Mouse (Mus musculus) right cerebral cortex, postnatal 25 days (tissue): ENCODE data around the gene Hoxc6.
A peak's percentile ranks its signal among the peaks of the same experiment; 100 is the strongest.

Experiments used
- DNase-seq: peaks from one replicate; pipeline ENCODE4 v3.0.0; 2022

Gene Hoxc6

GRCm38 (mm10) chr15:103041613-103042012 is 43.6 kb downstream of the Hoxc6 start:
- no peak for DNase-seq

GRCm38 (mm10) chr15:103042209-103042608 is 44.2 kb downstream of the Hoxc6 start:
- DNase-seq, result no peak

GRCm38 (mm10) chr15:103051670-103052069 is 53.6 kb downstream of the Hoxc6 start:
- DNase-seq, result no peak

- no peak for DNase-seq
Observed at GRCm38 (mm10) chr15:103053210-103053609, 55.2 kb downstream of the Hoxc6 start.

- DNase-seq, result no peak
Observed at GRCm38 (mm10) chr15:103056396-103056795, 58.3 kb downstream of the Hoxc6 start.

- DNase-seq, result no peak
Observed at GRCm38 (mm10) chr15:103058715-103059114, 60.7 kb downstream of the Hoxc6 start.

GRCm38 (mm10) chr15:103059393-103059992 is 61.4 kb downstream of the Hoxc6 start:
- no peak for DNase-seq

- no peak for DNase-seq
Observed at GRCm38 (mm10) chr15:103060021-103060340, 61.9 kb downstream of the Hoxc6 start.

- DNase-seq, result peak; percentile 7
Observed at GRCm38 (mm10) chr15:103060341-103061130, 62.5 kb downstream of the Hoxc6 start.

- DNase-seq, result no peak
Observed at GRCm38 (mm10) chr15:103061131-103061825, 63.2 kb downstream of the Hoxc6 start.
